Mouse (Mus musculus): Measurements from ENCODE around the gene 6430548M08Rik. TPM values are rescaled to one million over a fixed set of nuclear protein-coding genes. Genes with fewer than 3 reads are reported as not detected.

Gene 6430548M08Rik
- polyA plus RNA-seq, 1 experiment = 8.4 TPM

GRCm38 (mm10) chr8:120213229-120213628 is 99.3 kb downstream of the 6430548M08Rik start:
- 96% methylated on average over 3 of the region's 3 CpGs for WGBS
- TF ChIP-seq POLR2A (IDR thresholded peaks at IDR 0.05; ENCODE audit: low read depth, low read length) = no peak
- TF ChIP-seq CTCF (conservative IDR thresholded peaks at IDR 0.05; ENCODE audit: insufficient read depth, insufficient read length, low read depth, low read length) = no peak
- Histone ChIP-seq H3K4me1 (ENCODE audit: control insufficient read depth, insufficient read depth, low read length) (no peaks in the 10 kb centered on the region), H3K27ac (ENCODE audit: insufficient read depth, low read depth, low read length) (no peak overlapping the region), H3K27me3 (replicated peaks; ENCODE audit: control insufficient read depth, insufficient read depth, low read length) (no peaks in the 10 kb centered on the region), H3K4me3 (ENCODE audit: insufficient read depth, low read depth, low read length) (no peak overlapping the region), H3K36me3 (ENCODE audit: control insufficient read depth, insufficient read depth, low read length) (no peaks in the 10 kb centered on the region)
- DNase-seq = no peak

- Histone ChIP-seq H3K4me1 (ENCODE audit: control insufficient read depth, insufficient read depth, low read length) (no peaks in the 10 kb centered on the region), H3K27ac (ENCODE audit: insufficient read depth, low read depth, low read length) (no peak overlapping the region), H3K36me3 (ENCODE audit: control insufficient read depth, insufficient read depth, low read length) (no peaks in the 10 kb centered on the region), H3K27me3 (replicated peaks; ENCODE audit: control insufficient read depth, insufficient read depth, low read length) (no peaks in the 10 kb centered on the region), H3K4me3 (ENCODE audit: insufficient read depth, low read depth, low read length) (no peak overlapping the region)
- WGBS = 70% methylated on average over 5 of the region's 5 CpGs
- DNase-seq = peak; percentile 56
- TF ChIP-seq CTCF (conservative IDR thresholded peaks at IDR 0.05; ENCODE audit: insufficient read depth, insufficient read length, low read depth, low read length) (no peak), POLR2A (IDR thresholded peaks at IDR 0.05; ENCODE audit: low read depth, low read length) (no peak)
Observed at GRCm38 (mm10) chr8:120213939-120214338, 100.0 kb downstream of the 6430548M08Rik start.

Other genes with a start within 250 kb of the 6430548M08Rik start
- gene Usp10, start 203.8 kb upstream of the 6430548M08Rik start, polyA plus RNA-seq (2012; rRNA removed) = 121 and 135 TPM in 2 replicates
- 49.7 and 53.6 TPM in 2 replicates for gene Gm20388, start 203.3 kb upstream of the 6430548M08Rik start, polyA plus RNA-seq (2012; rRNA removed)
- gene Crispld2, start 121.7 kb upstream of the 6430548M08Rik start, polyA plus RNA-seq (2012; rRNA removed) = 16.7 and 19.7 TPM in 2 replicates
- 58.7 and 68.2 TPM in 2 replicates for gene Zdhhc7, start 12.7 kb upstream of the 6430548M08Rik start, polyA plus RNA-seq (2012; rRNA removed)
- not detected in 2 replicates for gene Fam92b, start 63.3 kb downstream of the 6430548M08Rik start, polyA plus RNA-seq (2012; rRNA removed)
- gene Gse1, start 114.3 kb downstream of the 6430548M08Rik start, polyA plus RNA-seq (2012; rRNA removed) = 14.8 and 15.6 TPM in 2 replicates